Mouse (Mus musculus): ENCODE results near the gene Dpysl5. TPM values are rescaled to one million over a fixed set of nuclear protein-coding genes. Genes with fewer than 3 reads are reported as not detected.
"Not testable (repeated sequence)": the region's sequence is repeated elsewhere in the genome, so short reads cannot be mapped to it uniquely, and the experiment has no call there.

The Dpysl5 gene
- total RNA-seq (2021) = 1 to 10 TPM in 1 of 2 experiments, under 1 TPM in 1; 0.92 to 2.3 TPM
- 0.62 and 0.98 TPM in 2 replicates for polyA plus RNA-seq (2012; rRNA removed)
- long read RNA-seq = 0 reads

DNA sequence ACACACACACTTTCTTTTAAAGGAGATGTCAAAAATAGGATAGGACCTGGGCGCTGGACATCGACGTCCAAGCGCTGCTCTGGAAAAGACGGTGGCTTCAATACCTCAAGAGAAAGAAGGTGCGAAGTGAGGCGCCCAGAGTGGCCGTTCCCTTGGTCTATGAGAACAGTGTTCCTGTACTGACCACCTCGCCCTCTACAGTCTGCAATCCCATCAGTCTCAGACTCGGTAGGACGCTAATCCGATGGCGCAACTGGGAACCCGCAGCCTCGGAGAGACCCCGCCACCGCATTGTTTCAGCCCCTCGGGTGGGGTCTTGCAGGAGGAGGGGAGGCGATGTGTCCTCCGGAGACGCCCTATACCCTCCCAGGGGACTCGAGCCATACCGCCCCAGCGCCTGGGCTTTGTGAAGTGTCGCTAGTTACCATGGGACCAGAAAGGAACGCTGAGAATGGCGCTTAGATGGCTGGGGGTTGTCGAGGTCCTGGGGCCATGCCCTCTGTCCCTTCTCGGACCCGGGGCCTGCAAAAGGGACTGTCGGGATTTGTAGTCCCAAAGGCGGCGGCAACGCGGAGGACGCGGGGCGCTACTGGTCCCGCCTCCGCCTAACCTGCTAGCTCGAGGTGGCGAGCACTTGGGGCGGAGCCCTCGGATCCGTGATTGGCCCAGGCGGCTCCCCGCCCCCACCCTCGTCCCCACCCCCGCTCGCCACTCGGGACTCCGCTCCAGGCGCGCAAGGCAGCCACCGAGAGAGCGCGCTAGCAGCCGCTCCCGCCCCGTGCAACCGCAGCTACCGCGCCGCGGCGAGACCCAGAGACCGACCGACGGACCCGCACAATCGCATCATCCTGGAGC is at the start of gene Dpysl5:
Gene Dpysl5, plus strand, starts transcription at position 418 of the 855 bp plus-strand sequence.
- peak; percentile 87 for DNase-seq

DNA sequence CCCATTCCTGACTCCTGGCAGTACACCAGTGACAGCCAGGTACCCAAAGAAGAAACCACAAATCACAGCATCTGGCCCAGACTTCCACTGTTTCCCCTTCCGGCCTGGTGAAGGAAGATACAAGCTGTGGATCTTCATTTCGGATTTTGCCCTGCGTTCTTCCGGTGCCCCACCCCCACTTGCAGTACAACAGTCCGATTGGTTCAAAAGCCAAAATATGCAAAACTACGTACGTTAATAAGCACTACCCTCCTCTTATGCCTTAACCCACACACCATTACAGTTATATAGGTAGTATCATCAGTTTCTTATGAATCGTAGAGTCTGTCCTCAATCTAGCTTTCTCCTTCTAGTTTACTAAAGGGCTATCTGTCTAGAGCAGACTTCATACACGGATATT is 46.0 kb upstream of the Dpysl5 start:
- DNase-seq = no peak

DNA sequence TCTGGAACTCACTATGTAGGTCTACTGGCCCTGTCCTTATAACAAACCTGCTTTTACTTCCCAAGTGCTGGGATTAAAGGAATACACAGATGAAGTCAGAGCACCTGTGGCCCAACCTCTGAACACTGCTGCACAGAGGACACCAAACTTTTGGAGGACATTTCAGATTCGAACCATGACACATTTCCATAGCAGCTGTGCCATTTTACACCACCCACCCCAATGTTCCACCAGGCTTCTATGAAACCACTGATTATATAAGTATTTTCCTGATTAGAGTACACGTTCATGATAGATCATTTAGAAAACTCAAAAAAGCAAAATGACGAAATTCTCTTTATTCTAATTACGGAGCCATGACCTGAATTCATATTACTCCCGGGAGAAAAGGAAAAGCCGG is 45.4 kb upstream of the Dpysl5 start:
- no peak for DNase-seq

DNA sequence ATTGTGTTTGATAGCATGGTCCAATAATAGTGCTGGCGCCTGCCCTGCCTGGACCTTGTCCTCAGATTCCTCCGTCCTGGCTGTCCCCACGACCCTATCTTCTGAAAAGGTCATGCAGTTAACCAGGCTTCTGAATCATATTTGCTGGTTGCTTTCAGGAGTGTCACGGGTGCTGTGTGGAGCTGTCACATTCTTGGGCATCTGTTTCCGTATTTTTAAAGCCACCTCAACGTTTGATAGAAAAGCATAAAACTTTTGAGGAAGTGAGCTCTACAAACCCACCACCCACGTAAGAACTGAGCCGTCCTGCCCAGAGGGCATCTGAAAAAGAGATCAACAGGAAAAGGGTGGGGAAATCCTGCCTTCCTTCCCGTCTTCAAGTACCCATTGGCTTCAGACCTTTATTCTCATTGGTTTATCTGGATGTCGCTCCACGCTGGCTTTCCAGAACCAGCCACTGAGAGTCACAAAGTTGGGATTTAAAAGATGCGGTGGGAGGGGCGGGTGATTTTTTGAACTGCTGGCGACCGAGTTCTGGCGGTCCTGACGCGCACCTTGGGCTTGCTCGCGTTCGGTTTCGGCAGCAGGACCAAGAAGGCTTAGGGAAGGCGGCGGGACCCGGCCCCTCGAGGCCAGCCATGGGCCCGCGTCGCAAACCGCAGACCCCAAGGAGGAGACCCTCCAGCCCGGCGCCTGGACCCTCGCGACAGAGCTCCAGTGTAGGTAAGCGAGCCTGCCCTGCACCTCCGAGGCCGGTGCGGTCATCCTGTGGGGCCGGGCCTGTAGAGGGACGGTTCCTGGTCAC is 44.8 kb upstream of the Dpysl5 start, which contains the start of gene Cenpa:
Gene Cenpa, plus strand, starts transcription at position 387 of the 805 bp plus-strand sequence.
- DNase-seq = peak; percentile 94

DNA sequence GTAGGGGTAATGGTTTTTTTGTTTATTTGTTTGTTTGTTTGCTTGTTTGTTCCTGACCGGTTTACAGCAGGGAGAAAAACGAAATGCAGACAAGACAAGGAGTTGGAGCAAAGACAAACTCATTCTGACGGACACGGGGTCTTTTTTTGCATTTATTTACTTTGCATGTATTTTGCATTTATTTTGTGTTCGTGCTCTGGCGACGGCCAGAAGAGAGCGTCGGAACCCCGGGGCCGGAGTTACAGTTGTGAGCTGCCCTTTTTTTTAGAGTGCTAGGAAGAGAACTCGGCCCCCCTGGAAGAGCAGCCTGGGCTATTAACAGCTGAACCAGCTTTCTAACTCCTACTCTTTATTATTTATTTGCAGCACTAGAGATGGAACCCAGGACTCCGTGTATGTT is 44.1 kb upstream of the Dpysl5 start:
- DNase-seq = no peak

DNA sequence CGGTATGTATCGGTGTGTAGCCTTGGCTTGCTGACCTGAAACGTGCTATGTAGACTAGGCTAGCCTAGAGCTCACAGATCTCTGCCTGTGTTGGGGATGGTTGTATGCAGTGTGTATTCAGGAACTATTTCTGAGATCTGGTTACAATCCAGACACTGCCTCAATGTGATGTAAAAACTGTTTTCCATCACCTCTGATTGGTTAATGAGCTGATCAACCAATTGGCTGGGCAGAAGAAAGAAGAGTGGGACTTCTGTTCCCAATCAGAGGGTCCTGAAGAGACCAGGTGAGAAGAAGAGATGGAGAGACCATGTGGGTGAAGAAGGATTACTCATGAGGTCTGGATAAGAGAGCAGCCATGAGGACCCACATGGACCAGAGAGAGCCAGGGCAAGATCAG is 43.7 kb upstream of the Dpysl5 start:
- no peak for DNase-seq

DNA sequence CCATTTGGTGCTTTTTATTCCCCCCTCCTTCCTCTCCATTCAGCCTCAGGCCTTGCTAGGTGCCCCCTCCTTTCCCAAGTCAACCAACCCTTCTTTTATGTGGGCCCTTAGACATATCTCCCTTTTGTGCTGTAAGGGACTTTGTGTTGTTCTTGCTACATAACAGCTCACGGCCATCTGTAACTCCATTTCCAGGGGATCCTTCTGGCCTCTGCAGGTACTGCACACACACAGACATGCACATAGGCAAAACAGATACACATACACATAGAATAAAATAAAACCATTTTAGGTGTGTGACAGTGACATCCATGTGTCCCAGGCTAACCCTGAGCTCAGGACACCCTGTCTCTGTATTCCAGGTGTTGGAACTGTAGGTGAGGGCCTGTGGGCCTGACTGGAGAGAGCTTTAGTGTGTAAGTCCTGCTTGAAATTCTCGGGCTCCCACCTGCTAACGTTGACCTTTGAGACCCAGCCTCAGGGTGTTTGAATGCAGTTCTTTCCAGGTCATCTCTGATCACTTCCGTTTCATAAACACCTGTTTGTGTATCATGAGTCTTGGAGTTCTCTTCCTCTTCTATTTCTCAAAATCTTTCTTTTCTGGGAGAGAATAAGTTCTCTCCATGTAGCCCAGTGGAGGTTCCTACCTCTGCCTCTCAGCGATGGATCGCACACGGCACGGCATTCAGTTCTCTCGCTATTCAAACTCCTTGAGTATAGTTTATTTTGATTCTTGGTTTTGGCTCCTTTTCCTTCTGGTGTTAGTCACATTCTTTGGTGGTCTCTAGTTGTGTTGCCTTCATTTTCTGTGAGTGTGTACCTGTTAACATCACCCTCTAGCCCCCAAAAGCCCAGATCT is 42.5 kb upstream of the Dpysl5 start:
- DNase-seq = no peak

DNA sequence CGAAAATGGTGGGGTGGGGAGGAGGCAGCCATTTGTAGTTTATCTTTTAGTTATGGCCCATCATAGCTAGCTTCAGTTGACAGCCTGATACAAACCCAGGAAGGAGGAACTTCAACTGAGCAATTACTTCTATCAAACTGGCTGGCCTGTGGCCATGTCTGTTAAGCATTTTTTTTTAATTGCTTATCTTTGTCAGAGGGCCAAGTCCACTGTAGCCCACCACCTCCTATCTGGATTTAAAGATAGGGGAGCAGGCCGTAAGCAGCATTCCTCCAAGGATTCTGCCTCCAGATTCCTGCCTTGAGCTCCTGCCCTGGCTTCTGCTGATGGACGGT is 41.9 kb upstream of the Dpysl5 start:
- DNase-seq = no peak

DNA sequence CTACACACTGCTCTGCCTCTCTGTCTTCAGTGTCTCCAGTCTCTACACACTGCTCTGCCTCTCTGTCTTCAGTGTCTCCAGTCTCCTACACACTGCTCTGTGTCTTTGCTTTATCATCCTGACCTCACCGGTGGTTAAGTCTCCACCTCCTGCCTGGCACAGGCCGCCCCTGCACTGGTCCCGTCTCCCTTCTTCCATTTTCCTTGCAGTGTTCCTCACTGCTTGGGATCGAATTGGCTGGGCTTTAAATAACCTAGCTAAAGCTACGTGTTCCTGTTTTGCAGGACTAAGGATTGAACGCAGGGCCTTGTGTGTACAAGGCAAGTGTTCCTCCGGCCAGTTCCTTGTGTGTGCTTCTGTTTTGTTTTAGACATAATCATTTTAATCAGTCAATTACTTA is 41.3 kb upstream of the Dpysl5 start:
- DNase-seq = no peak

DNA sequence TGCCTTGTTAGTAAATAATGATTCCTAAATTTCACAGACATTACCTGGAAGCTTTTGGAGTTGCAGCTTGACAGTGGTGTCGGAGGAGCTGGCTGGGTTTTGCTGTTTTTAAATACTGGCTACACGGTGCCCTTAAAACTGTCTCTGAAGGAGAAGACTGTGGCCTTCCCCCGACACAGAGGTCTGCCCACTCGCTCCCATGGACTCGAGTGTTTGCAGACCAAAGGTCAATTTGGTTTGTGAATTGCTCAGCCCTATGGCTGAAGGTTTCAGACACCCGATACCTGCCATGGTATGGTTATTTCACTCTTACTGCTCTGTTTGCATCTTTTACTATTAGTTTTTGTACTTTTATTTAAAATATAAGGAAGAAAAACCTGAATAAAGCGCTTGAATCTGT is 37.4 kb upstream of the Dpysl5 start:
- DNase-seq = no peak

DNA sequence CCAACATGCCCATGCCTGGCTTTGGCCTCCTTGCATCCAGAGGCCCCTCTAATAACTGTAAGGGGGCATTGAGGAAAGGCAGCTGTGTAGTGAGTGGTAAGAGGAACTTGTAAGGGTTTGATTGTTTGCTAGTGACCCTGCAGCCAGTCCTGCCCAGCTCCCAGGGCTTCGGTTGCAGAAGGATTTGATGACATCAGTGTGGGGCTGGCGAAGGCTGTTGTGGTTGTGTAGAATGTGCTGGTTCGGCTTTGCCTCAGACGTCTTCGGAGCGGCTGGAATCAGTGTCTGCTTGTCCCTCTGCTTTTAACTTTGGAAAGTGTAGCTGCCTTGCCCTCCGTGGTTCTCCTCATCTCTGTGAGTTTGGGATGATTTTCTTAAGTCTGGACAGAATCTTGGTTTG is 34.6 kb upstream of the Dpysl5 start:
- no peak for DNase-seq

DNA sequence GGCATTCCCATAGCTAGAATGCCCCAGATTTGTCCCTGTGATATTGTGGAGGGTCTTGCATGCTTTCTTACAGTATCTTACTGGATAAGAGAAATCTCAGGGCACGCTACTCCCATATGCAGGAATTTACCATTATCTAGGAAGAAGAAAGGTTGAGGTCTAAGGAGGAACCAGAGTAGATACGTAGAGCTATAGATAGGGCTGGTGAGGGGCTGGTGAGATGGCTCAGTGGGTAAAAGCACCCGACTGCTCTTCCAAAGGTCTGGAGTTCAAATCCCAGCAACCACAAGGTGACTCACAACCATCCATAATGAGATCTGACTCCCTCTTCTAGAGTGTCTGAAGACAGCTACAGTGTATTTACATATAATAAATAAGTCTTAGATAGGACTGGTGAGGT is 33.3 kb upstream of the Dpysl5 start:
- DNase-seq = not testable (repeated sequence)

DNA sequence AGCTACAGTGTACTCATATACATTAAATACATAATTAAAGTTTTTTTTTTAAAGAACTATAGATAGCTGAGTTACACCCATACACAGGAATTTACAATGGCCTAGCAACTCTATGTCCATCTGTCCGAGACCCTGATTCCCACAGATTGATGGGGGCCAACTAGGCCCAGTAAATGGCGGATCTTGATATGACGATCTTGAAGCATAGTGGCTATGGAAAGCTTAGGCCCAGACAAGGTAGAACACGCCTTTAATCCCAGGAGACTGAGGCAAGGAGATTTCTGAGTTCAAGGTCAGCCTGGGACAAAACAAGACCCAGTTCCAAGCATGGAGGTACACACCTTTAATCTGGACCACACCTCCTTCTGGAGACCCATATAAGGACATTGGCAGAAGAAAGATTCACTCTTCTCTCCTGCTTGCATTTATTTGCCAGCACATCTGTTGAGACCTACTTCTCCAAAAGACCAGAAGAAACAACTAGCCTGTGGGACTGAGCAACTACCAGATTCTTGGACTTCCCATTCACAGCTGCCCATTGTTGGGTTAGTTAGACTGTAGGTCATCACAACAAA is 32.6 kb upstream of the Dpysl5 start:
- DNase-seq = no peak

DNA sequence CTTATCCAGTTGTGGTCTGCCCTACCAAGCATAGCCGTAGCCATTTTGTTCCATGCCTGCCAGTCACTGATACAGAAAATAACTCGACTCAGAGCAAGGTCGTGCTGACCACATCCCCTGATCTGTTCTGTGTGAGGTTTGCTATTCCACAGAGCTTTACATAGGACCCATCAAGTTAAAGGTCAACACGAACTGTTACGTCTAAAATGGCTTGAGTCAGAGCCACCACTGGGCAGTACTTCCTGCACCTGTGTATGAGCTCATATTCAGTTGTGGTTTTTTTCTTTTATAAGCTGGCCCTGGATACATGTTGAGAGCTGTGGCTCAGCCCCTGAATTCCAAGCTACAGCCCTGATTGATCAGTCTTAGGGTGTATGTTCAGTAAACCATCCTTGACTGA is 31.8 kb upstream of the Dpysl5 start:
- DNase-seq = no peak

DNA sequence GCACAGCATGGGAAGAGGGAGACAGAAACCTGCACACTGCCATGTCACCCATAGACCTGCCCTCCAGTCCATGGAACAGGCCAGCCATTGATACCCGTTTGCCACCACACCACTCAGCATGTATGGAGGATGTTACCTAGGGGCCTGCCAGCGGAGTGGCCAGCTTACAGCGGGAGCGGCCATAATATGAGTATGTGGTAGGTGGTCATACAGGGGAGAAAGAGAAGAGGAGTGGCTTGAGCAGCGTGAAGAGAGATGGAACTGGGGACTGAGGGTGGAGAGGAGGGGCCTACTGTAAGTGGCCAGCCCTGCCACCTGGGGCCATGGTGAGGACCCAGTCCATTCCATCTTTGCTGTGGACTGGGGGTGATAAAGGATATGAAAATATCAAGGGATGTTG is 29.4 kb upstream of the Dpysl5 start:
- DNase-seq = no peak

DNA sequence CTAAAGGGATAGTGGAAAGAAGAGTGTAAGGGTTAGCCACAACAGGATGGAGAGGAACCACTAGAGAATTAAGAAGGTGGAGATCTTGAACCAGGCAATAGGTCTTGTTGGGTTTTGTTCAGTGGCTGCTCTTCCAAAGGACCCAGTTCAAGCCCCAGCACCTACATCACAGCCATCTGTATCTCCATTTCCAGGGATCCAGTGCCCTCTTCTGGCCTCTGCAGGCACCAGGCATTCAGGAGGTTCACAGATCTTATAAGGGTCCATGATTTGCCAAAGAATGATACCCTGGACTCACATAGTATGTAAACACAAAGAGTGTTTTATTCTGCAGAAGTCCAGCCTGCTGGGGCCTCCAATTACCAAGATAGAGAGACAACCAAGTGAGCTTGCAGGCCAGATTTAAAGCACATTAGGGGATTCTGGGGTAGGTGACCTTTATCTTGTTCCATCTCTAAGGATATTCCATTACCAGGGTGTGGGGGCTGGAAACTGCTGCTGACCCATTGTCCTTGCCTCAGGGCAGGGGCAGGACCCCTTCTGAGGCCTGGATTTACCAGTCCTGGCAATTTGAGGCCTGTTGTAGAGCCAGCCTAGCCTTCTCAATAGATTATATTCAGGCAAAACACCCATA is 28.3 kb upstream of the Dpysl5 start:
- DNase-seq = peak; percentile 17

DNA sequence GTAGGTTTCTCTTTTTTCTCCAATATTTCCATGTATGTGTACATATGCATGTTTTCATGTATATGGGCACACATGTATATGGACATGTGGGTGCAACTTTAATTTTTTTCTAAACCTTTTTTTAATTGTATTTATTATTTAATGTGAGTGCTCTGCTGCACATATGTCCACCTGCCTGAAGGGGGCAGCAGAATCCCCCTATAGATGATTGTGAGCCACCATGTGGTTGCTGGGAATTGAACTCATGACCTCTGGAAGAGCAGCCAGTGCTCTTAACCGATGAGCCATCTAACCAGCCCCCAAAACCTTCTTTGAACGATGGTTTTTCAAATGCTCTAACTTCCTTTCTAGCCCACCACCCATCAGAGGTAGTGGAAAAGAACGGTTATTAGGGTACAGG is 27.4 kb upstream of the Dpysl5 start:
- DNase-seq = no peak

DNA sequence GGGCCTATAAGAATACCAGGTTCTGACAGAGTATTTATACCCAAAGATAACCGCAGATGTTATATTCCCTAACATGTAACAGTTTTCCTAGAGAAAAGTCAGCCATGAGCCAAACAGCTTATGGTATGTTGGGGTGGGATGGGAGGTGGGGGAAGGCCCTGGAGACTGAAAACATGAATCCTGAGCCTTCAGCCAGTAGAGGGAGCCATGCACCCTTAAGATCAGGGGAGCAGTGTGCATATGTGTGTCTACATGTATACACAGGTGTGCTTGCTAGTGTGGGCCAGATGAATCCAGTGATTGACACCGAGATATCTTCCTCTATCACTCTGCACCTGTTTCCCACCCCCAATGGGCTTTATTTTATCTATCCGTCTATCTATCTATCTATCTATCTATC is 24.6 kb upstream of the Dpysl5 start:
- no peak for DNase-seq

DNA sequence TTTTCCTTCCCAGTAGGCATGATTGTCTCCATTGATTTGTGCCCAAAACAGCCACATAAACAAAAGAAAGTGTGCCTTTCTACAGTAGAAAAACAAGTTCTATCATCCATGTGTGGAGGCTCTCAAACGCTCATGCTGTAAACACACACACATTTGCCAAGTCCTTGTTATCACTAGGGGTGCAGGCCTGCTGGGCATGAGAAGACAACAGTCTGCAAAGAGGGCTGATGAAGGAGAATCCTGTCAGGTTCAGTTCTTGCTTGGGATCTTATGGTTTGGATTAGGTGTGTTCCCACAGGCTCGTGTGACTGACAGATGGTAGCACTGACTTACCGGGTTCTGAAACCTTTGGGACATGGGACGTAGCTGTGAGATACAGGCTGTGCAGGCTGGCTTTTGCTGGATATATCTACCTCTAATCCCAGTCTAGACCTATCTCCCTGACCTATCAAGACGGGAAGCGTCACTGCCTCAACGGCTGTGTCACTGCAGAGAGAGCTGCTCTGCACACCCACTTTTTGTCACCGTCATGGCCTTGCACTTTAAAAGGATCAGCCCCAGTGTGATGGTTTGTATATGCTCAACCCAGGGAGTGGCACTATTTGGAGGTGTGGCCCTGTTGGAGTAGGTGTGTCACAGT is 10.9 kb upstream of the Dpysl5 start:
- DNase-seq = no peak

DNA sequence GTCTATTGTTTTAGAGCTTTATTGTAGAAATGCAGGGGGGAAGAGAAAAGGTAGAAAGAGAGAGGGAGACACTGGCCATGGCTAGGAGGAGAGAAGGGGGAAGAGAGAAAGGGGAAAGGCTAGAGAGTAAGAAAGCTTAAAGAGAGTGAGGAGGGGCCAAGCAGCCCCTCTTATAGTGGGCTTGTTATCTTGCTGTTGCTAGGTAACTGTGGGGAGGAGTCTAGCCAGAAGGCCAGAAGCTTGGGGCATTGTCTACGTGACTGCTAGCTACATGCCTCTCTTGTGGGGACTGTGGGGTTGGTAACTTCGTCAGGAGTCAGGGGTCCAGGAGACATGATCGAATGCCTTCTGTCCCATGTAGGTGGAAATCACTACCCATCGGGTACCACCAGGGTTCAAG is 10.0 kb upstream of the Dpysl5 start:
- DNase-seq = not testable (repeated sequence)

DNA sequence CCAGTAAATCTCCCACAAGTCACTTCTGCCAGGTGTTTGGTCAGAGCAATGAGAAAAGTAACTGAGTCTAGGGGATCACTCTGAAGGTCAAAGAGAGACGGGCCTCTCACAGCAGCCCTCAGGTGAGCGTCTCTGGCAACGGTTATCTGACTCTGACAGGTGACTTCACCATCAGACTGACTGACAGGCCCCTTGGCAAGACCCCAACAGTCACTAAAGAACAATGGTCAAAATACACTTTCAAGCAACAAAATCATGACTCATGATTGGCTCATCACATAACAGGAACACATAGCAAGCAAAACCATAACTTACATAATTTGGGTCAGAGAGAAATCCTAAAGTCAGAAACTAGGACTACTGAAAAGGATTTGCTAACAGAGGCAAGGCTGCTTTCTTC is 9.5 kb upstream of the Dpysl5 start:
- no peak for DNase-seq
